Mouse (Mus musculus): ENCODE measurements around the gene Pgc.

GRCm38 (mm10) chr17:47711883-47712282, 14.8 kb upstream of the Pgc start:
- TF ChIP-seq CTCF (IDR thresholded peaks at IDR 0.05; ENCODE audit: borderline replicate concordance, control insufficient read depth, extremely low read depth, insufficient read depth, low read length, poor library complexity) (no peak), POLR2A (IDR thresholded peaks at IDR 0.05; ENCODE audit: control insufficient read depth, extremely low read depth, insufficient read depth, low read length, poor library complexity) (no peak)

Data from thymus, adult 2 months (tissue).